In genomic region chr13:107485400-107486017, GRCm38 (mm10) we compare ENCODE assay signal across 10 mouse cellular contexts.
A peak's percentile ranks its signal among the peaks of the same experiment; 100 is the strongest.
DNase-seq lines count a peak whose midpoint lies in the region; ATAC-seq lines count a peak whose summit lies in the region.
"Had no signal": no experiment of that assay in that cellular context is flagged by ENCODE, and none has a peak within 500 bp of the region (broad histone marks: within the 10 kb centered on the region; RNA-seq: fewer than 3 reads in every experiment).

No protein-coding gene starts in this region.

- DNase-seq in heart, adult 11 months: peak; percentile 53
- DNase-seq in heart, postnatal 4 days: no peak
- peak; percentile 53 for DNase-seq in 416B (ENCODE audit: low read depth)
- DNase-seq in adrenal gland, adult 8-10 months: peak; percentile 44
- DNase-seq in induced T-regulatory cell, adult 2 months (ENCODE audit: low read depth): peak; percentile 7
- no peak for DNase-seq in testis, postnatal 14 days (ENCODE audit: low spot score)
- DNase-seq in B cell, adult 2 months: no peak
- DNase-seq: cerebellum, postnatal 10 days; thymus, postnatal 36 days had no signal

- ATAC-seq in activated CD4-positive, CD25-positive, alpha-beta regulatory T cell, adult 4 months: no peak

Comparison
In these comparisons a context has a peak if more than half of its experiments do, and no peak if none do; other contexts are left out.
1. DNase-seq: peak in heart, adult 11 months (single experiment), 416B (single experiment), adrenal gland, adult 8-10 months (single experiment) and induced T-regulatory cell, adult 2 months (single experiment); none in heart, postnatal 4 days (single experiment), testis, postnatal 14 days (single experiment) and B cell, adult 2 months (0 of 2).